Mouse (Mus musculus) stomach, postnatal 0 days (tissue): ENCODE measurements around the gene Ak8. TPM values are rescaled to one million over a fixed set of nuclear protein-coding genes. Genes with fewer than 3 reads are reported as not detected.

Experiments
- ATAC-seq: fragments of 200-750 bp; cut with Nextera tagmentation; 2 replicates; pipeline ENCODE4 v1.8.0; 2017; ENCODE audit not compliant: low FRiP score, low TSS enrichment
- DNase-seq: peaks from one replicate; pipeline ENCODE4 v3.0.0-alpha.2; 2016; ENCODE audit warnings: low spot score
- H3K27ac ChIP-seq: fragments of 300-500 bp; sonication (generic); replicated peaks from 2 replicates; pipeline ENCODE4 v1.5.1; 2014; ENCODE audit warnings: mild to moderate bottlenecking, control low read depth
- H3K27me3 ChIP-seq: fragments of 300-500 bp; sonication (generic); 2 replicates; pipeline ENCODE4 v1.6.1; 2014; ENCODE audit warnings: low read length; ENCODE audit not compliant: control insufficient read depth, insufficient read depth
- H3K36me3 ChIP-seq: fragments of 300-500 bp; sonication (generic); 2 replicates; pipeline ENCODE4 v1.6.1; 2014; ENCODE audit warnings: low read length, mixed read lengths; ENCODE audit not compliant: control insufficient read depth, insufficient read depth
- H3K4me1 ChIP-seq: fragments of 300-500 bp; sonication (generic); replicated peaks from 2 replicates; pipeline ENCODE4 v1.6.1; 2014; ENCODE audit warnings: antibody characterized with exemption; ENCODE audit not compliant: control insufficient read depth, insufficient read depth
- H3K4me2 ChIP-seq: fragments of 300-500 bp; sonication (generic); replicated peaks from 2 replicates; pipeline ENCODE4 v1.6.1; 2014; ENCODE audit warnings: low read depth, mild to moderate bottlenecking, control low read depth, moderate library complexity
- H3K4me3 ChIP-seq: fragments of 300-500 bp; sonication (generic); 2 replicates; pipeline ENCODE4 v1.5.1; 2014; ENCODE audit warnings: low read depth, low read length, control low read depth
- H3K9ac ChIP-seq: fragments of 300-500 bp; sonication (generic); 2 replicates; pipeline ENCODE4 v1.6.1; 2014; ENCODE audit warnings: mild to moderate bottlenecking, low read length, control low read depth, mixed read lengths
- H3K9me3 ChIP-seq: fragments of 300-500 bp; sonication (generic); 2 replicates; pipeline ENCODE4 v1.6.1; 2016; ENCODE audit warnings: low read length; ENCODE audit not compliant: control insufficient read depth
- CTCF ChIP-seq: IDR thresholded peaks from 2 replicates; pipeline ENCODE4 v1.5.1; 2016; ENCODE audit warnings: antibody characterized with exemption, low read depth, mild to moderate bottlenecking, moderate library complexity
- EP300 ChIP-seq: optimal IDR thresholded peaks from 2 replicates; pipeline ENCODE3; 2016; ENCODE audit warnings: antibody characterized with exemption
- WGBS: fragments of 180-500 bp; shearing (Covaris S2); extraction: QIAGEN DNeasy Blood & Tissue Kit; methylation state at CpG from one replicate; pipeline ENCODE4 v1.1.7; 2014; 5-methylcytosine and 5-hydroxymethylcytosine counted together
- polyA plus RNA-seq: library from polyadenylated mRNA; unstranded; fragments of >200 nt; fragmentation: Nextera tagmentation; extraction: Ambion mirVana; gene quantifications from 2 replicates; pipeline ENCODE4 v1.2.1, GENCODE M21; 2015

Gene Ak8
- polyA plus RNA-seq, 1 experiment from 2014 or later, result 0.29 TPM

DNA sequence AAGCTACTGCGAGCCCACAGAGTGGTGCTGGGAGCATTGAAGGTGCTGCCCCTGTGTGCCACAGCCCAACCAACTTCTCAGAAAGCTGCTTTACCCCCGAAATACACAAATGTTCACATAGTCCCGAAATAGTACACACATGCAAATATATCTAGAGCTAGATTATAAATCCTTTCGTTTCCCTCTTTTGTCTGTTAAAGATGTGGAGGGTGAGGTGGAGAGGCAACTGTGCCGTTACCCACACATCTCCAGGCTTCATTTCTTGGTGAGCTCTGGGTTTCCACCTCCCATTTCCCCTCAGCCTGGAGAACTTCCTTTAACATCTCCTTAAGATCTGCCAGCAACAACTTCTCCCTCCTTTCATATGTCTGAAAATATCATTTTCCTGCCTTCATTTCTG is 40.2 kb downstream of the Ak8 start:
- no peaks in the 10 kb centered on the region for H3K27me3 ChIP-seq
- DNase-seq (no peak), ATAC-seq (no peak)
- no peak overlapping the region for H3K4me2 ChIP-seq
- no peaks in the 10 kb centered on the region for H3K36me3 ChIP-seq
- no peak overlapping the region for H3K4me3 ChIP-seq
- H3K9ac ChIP-seq, result no peak overlapping the region
- H3K9me3 ChIP-seq, result no peaks in the 10 kb centered on the region
- TF ChIP-seq CTCF, result no peak
- no peak for TF ChIP-seq EP300
- no peaks in the 10 kb centered on the region for H3K4me1 ChIP-seq
- no peak overlapping the region for H3K27ac ChIP-seq
- 80% methylated on average over 5 of the region's 5 CpGs for WGBS

DNA sequence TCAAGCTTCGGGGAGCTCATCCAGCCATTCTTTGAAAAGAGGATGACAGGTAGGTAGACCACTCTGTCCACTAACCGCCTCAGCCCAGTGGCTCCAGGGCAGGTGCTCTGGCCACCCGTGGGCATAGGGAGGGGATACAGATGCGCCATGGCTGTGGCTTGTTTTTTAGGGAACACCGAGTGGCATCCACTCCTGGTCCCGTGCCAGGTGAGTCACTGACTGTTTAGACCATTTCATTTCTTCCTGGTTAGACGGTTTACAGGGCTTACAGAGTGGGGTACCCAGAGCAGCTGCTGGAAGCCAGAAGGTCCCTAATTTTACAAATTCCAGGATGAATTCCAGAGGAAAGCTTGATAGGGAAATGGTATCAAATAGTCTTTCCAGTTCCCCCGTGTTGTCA is 42.7 kb downstream of the Ak8 start:
- ATAC-seq (no peak), DNase-seq (no peak)
- H3K9me3 ChIP-seq, result no peaks in the 10 kb centered on the region
- WGBS, result 52% methylated on average over 8 of the region's 8 CpGs
- no peaks in the 10 kb centered on the region for H3K27me3 ChIP-seq
- H3K4me3 ChIP-seq, result no peak overlapping the region
- no peak overlapping the region for H3K27ac ChIP-seq
- no peak for TF ChIP-seq CTCF
- no peak for TF ChIP-seq EP300
- no peak overlapping the region for H3K4me2 ChIP-seq
- H3K9ac ChIP-seq, result no peak overlapping the region
- H3K4me1 ChIP-seq, result no peaks in the 10 kb centered on the region
- H3K36me3 ChIP-seq, result no peaks in the 10 kb centered on the region

GRCm38 (mm10) chr2:28746682-28747332 is 46.8 kb downstream of the Ak8 start:
- WGBS, result 46% methylated on average over 15 of the region's 15 CpGs
- H3K9ac ChIP-seq, result no peak overlapping the region
- no peak overlapping the region for H3K4me2 ChIP-seq
- H3K36me3 ChIP-seq, result no peaks in the 10 kb centered on the region
- ATAC-seq (no peak; the same call in 1 of the 2 replicates), DNase-seq (no peak)
- H3K4me3 ChIP-seq, result no peak overlapping the region
- H3K27ac ChIP-seq, result no peak overlapping the region
- TF ChIP-seq CTCF (no peak), EP300 (no peak)
- H3K27me3 ChIP-seq, result no peaks in the 10 kb centered on the region
- no peaks in the 10 kb centered on the region for H3K4me1 ChIP-seq
- no peaks in the 10 kb centered on the region for H3K9me3 ChIP-seq

- no peaks in the 10 kb centered on the region for H3K9me3 ChIP-seq
- DNase-seq (no peak), ATAC-seq (no peak)
- no peaks in the 10 kb centered on the region for H3K27me3 ChIP-seq
- H3K4me3 ChIP-seq, result no peak overlapping the region
- H3K36me3 ChIP-seq, result no peaks in the 10 kb centered on the region
- TF ChIP-seq CTCF (no peak), EP300 (no peak)
- H3K27ac ChIP-seq, result no peak overlapping the region
- no peaks in the 10 kb centered on the region for H3K4me1 ChIP-seq
- no peak overlapping the region for H3K4me2 ChIP-seq
- H3K9ac ChIP-seq, result no peak overlapping the region
- 78% methylated on average over 2 of the region's 2 CpGs for WGBS
Observed at GRCm38 (mm10) chr2:28747705-28748104, 47.7 kb downstream of the Ak8 start.

- no peak for DNase-seq
- 2% methylated on average over 17 of the region's 17 CpGs for WGBS
Observed at GRCm38 (mm10) chr2:28751186-28751585, 51.2 kb downstream of the Ak8 start.

GRCm38 (mm10) chr2:28751658-28752057 is 51.7 kb downstream of the Ak8 start:
- no peak for DNase-seq
- no peak for ATAC-seq
- TF ChIP-seq EP300 (no peak), CTCF (no peak)
- Histone ChIP-seq H3K4me1 (no peaks in the 10 kb centered on the region), H3K27me3 (no peaks in the 10 kb centered on the region), H3K4me2 (peak overlapping the region; percentile 61), H3K9me3 (no peaks in the 10 kb centered on the region), H3K36me3 (no peaks in the 10 kb centered on the region), H3K27ac (no peak overlapping the region), H3K9ac (no peak overlapping the region), H3K4me3 (peak overlapping the region; percentile 37)
- 13% methylated on average over 17 of the region's 17 CpGs for WGBS

More at GRCm38 (mm10) chr2:28751186-28751585, 51.2 kb downstream of the Ak8 start:
- ATAC-seq, result no peak
- H3K36me3 ChIP-seq, result no peaks in the 10 kb centered on the region
- peak overlapping the region; percentile 61 for H3K4me2 ChIP-seq
- H3K4me1 ChIP-seq, result no peaks in the 10 kb centered on the region
- H3K27me3 ChIP-seq, result no peaks in the 10 kb centered on the region
- no peaks in the 10 kb centered on the region for H3K9me3 ChIP-seq
- no peak overlapping the region for H3K27ac ChIP-seq
- H3K4me3 ChIP-seq, result peak overlapping the region; percentile 37
- 0 out of 2 replicates have a peak overlapping the region, but pooled peaks have one; percentile 27 for H3K9ac ChIP-seq
- no peak for TF ChIP-seq CTCF
- TF ChIP-seq EP300, result no peak
